Mouse (Mus musculus) brain, adult 10 weeks (tissue): ENCODE results near the gene 4921530L21Rik. TPM values are rescaled to one million over a fixed set of nuclear protein-coding genes. Genes with fewer than 3 reads are reported as not detected.

Source experiments
- polyA plus RNA-seq: library from polyadenylated mRNA; stranded (reverse); fragments of 350-450 nt; fragmentation: Illumina TruSeq; extraction: RNeasy Lipid Tissue Mini Kit (QIAGEN cat#74804); gene quantifications from one replicate; pipeline ENCODE4 v1.2.3, GENCODE M21; 2015; ENCODE audit warnings: low read depth, low replicate concordance

4921530L21Rik gene
- polyA plus RNA-seq = not detected

GRCm38 (mm10) chr14:95880954-95881353 is at the start of gene 4921530L21Rik:
TSS of gene 4921530L21Rik (plus strand) at chr14:95881254.

